Mouse (Mus musculus) liver (tissue): ENCODE results near the gene Gm4969.
"Not testable (repeated sequence)": the region's sequence is repeated elsewhere in the genome, so short reads cannot be mapped to it uniquely, and the experiment has no call there.

Experiments
- DNase-seq: peaks from one replicate; pipeline ENCODE4 v3.0.0-alpha.2; 2020; ENCODE audit warnings: mixed read lengths

The Gm4969 gene

DNA sequence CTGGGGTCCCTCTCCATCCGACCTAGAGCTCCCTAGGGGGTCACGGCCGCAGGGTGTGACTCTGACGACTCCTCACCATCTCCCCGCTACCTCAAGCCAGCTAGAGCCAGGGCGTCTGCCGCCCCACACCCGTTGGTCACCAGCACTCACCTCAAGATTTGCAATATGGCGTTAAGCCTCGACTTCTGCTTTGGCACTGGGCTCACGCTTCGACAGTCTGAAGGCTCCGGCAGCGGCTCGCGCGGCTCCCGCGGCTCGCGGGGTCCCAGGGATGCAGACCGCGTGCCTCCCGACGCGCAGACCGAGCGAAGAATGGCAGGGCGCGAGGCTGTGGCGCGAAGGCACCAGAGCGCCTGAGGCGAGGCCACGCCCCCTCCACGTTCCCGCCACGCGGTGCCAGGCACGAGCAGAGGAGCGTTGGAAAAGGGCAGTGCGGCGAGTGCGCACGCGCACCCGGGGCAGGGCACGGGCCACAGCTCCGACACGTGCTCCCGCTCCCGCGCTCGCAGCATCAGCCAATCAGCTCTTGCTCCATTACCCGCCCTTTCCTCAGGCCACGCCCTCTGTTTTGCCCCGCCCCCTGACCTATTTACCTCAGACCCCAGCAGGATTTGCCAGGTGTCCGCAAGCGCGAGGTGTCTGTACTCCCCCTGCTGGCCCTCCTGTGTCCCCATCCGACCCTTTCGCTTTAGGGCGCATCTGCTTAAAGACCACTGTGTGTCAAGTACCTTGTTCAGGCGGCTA, at the start of gene Gm4969:
TSS of gene Gm4969 (minus strand) at position 341 of the 744 bp plus-strand sequence.
- peak; percentile 70 for DNase-seq

DNA sequence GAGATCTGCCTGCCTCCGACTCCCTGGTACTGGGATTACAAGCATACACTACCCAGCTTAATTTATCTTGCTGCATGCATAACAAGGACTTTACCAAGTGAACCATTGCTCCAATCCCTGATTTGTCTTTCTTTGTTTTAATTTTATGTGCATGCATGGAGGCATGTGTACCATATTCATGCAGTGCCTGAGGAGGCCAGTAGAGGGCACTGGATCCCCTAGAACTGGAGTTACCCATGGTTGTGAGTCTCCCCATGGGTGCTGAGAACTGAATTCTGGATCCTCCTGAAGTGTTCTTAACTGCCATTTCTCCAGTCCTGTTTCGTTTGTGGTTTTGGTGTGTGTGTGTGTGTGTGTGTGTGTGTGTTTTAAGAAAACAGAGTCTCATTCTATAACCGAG, 48.8 kb upstream of the Gm4969 start:
- no peak for DNase-seq

- DNase-seq: peak; percentile 50
These were observed 47.7 kb upstream of the Gm4969 start, which contains the start of gene Gipr for GRCm38 (mm10) chr7:19165656-19166423. Gene Gipr, minus strand, starts transcription at chr7:19166127.

GRCm38 (mm10) chr7:19164978-19165377, 46.8 kb upstream of the Gm4969 start:
- DNase-seq: peak; percentile 77

DNA sequence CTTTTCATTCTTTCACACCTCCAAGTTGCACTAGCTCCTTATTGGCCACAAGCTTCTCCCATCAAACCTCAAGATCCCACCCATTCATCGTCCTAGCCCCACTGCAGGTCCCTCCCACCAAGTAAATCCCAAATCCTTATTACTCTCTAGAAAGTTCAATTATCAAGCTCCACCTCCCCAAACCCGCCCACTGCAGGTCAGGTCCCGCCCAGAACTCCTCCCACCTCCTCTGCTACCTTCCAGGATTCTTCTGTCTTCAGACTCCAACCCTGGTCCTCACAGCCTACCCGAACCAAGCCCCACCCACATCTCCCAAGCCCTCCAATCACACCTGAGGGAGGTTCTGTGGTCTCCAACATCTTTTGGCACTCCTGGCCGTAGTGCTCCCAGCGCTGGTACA, 46.0 kb upstream of the Gm4969 start:
- DNase-seq: peak; percentile 63

GRCm38 (mm10) chr7:19163752-19164151, 45.6 kb upstream of the Gm4969 start:
- no peak for DNase-seq

DNA sequence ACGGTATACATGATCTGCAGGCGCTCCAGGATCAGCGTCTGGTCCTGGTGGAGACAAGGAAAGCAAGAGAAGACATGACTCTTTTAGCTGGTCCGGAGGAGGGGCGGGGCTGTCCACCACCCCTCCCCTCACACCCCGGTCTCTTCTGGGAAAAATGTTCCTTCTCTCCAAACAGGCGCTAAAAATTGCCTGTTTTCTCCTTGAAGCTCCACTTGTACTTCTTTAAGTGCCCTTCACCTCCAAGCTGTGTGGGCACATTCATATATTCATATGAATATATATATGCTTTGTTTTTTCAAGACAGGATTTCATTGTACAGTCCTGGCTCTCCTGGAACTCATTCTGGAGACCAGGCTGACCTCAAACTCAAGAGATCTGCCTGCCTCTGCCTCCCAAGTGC, 44.8 kb upstream of the Gm4969 start:
- no peak for DNase-seq

DNA sequence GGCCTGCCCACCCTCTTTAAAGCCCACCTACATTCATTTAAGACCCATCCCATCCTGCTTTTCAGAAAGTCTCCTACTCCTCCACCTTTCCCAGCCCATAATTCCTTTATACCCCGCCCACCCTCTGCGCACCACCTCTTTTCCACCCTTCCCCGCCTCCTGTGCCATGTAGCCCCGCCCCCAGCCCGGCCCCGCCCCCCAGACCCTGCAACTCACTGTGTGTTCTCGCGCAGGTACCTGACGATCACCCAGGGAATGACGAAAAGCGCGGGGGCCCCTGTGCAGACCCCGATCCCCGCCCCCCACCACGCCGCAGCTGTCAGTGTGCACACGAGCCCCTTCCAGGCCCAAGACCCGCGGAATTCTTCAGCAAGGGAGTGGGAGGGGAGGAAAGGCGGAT, 41.9 kb upstream of the Gm4969 start:
- peak; percentile 83 for DNase-seq

- no peak for DNase-seq
These were observed 41.2 kb upstream of the Gm4969 start for GRCm38 (mm10) chr7:19159411-19159810.

DNA sequence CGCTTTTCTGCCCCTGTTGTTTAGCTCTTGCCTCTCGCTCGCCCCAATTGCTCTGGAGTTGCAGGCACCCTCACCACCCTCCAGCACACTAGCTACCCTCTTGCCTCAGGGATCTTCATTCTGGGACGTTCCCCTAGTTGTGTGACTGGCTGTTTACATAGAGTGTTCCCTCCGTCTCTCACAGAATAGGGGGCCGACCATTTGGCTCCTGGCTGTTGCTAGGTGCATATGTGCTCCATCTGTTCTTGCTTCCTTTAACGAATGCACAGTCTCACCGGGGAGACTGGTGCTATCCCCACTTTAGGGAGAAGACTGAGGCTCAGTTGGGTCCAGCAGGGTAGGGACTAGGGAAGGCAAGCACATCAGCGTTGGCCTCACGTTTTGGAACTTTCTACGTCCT, 40.4 kb upstream of the Gm4969 start:
- no peak for DNase-seq

- peak; percentile 89 for DNase-seq
These were observed 39.1 kb upstream of the Gm4969 start for GRCm38 (mm10) chr7:19157160-19157800.

DNA sequence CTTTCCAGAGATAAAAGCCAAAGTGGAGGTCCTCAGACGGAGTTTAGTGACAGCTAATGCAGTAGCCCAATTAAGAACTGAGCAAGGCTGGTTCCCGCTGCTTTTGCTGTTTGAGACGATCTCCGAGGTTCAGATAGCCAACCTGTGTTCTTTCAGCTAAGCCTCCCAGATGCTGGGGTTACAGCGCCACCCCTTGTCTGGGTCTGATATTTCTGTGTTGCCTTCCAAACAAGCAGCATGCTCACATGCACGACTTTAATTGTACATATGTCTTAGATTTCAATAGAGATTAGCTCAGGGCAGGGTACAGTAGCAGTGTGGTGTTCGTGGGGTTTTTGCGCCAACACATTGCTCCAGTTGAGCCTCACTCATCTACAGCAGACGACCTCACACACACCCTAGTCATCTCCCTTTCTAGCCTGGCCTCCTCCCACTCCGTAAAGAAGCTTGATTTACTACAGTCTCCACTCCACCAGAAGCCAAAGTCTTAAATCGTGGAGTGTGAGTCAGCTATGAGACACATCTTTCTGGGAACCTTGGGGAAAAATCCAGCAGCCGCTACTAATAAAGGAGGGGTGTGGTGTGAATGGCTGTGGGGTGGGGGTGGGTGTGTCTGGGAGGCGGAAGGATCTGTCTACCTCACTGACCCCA, 37.8 kb upstream of the Gm4969 start:
- DNase-seq: no peak

DNA sequence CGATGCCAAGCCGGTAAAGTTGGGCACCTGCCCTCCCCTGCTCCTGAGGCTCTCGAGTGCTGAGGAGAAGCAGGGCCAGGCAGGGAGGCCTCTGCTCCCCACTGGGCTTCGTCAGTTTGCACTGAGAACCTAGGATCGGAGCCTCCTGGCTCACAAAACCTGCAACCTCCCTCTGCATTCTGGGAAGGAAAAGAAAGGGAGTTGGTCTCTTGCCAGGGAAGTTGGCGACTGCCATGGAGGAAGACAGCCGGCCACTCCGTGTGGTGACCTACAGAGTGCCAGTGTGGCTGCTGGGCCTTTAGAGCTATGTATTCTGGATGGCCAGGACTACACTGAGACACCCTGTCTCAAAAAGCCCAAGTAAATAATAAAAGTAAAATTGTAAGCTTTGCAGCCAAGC, 36.6 kb upstream of the Gm4969 start:
- DNase-seq: no peak

- DNase-seq: not testable (repeated sequence)
These were observed 33.0 kb upstream of the Gm4969 start for GRCm38 (mm10) chr7:19151121-19151520.

- DNase-seq: peak; percentile 98
These were observed 31.5 kb upstream of the Gm4969 start, which contains the start of gene Snrpd2 for GRCm38 (mm10) chr7:19149626-19150025. Gene Snrpd2, plus strand, starts transcription at chr7:19149722.

DNA sequence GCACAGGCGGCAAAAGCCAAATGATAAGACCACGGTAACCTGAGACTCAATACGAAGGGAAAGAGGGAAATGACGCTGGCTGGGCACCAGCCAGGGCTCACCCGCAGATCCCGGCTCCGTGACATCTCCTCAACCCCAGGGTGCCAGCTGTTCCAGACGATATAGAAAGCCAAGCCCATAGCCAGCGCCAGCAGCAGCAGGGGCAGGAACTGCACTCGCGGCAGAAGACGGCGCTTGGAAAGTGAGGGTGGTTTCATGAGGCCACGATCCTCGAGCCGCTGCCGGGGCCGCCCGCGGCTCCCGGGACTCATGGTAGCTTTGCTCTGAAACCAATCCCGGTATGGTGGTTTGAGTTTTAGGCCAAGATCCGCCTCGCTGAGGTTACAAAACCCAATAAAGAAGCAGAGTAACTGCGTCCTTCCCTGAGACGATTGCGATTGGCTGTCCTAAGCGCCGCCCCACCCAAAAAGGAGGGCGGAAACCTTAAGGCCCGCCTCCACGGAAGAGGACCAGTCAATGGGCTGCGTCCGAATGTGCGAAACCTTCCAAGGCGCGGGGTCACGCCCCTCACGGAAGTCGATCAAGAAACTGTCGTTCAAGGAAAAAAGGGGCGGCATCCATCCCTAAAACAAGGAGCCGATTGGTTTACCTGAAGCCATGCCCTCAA, 30.8 kb upstream of the Gm4969 start, which contains the start of gene Qpctl:
TSS of gene Qpctl (minus strand) at position 417 of the 667 bp plus-strand sequence.
- peak; percentile 98 for DNase-seq

DNA sequence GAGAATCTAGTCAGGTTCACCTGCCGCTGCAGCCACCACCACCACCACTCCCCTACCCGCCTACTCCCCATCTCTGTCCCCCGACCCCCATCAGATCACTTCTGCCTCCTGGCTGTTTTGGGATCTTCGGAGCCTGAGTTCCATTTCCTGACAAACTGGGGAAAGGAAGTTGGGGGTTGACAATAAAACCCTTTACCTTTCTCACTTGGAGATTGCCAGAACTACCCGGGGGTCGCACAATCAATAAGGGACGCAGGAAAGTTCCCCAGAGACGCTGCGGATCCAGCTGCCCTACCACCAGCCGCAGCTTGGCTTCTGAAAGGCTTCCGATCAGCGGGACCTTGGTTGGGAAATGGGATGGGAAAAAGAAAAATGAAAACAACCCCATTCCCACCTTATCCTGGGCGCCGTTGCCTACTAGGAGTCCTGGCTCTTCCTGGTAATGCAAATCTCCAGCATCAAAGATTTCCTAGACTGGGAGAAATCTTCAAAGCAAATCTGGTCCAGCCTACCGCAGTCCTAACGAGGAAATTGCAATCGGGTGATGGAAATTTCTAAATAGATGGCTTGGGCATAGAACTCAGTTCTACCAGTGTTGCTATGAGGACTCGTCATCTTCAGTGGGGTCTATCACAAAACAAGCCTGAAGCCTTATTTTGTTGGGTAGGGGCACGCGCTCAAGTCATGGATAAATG, 30.2 kb upstream of the Gm4969 start:
- DNase-seq: no peak

DNA sequence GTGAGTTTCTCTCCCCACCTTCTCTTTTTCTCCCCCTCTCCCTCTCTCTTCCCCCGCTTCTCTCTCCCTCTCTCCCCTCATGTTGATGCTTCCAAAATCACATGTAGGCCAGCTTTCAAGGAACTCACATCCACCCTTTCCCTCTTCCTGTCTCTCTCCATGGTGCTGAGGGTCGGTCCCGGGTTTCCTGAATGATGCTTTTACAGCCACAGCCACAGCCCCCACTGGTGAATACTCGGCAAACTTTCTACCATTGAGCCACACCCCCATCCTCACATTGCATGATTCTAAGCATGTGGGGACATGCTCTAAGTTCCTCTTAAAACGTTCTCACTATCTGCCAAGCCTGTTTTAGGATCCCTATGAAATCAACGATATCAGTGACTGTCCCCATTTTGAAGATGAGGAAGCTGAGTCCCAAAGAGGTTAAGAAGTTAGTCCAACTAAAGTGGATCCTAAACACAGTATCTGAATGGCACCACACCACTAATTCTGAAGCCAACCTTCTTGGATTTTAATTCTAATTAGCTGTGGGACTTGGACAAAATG, 29.4 kb upstream of the Gm4969 start:
- no peak for DNase-seq

GRCm38 (mm10) chr7:19146793-19147192, 28.6 kb upstream of the Gm4969 start:
- no peak for DNase-seq

DNA sequence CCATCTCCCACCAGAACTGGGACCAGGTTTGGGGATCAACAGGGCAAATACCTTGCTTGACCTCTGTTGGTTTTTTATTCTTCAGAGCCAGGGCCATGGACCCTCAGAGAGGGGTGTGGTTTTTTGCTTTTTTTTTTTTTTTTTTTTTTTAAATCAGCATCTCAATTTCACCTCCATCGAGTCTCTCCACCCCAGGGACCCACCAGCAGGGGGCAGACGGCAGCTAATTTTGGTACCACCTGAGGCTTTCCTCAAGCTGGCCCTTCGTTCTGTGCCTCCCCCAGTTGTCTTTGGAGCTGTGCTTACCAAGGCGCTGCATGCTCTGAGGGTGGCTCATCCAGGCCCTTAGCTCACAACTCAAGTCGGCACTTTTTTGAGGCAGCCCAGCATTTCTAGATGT, 19.2 kb upstream of the Gm4969 start:
- DNase-seq: peak; percentile 65

GRCm38 (mm10) chr7:19136673-19137334, 18.6 kb upstream of the Gm4969 start:
- DNase-seq: no peak
